Mouse (Mus musculus) ovary, postnatal 10 days (tissue): Measurements from ENCODE around the gene Kif28.
A peak's percentile ranks its signal among the peaks of the same experiment; 100 is the strongest.
"Not testable (repeated sequence)": the region's sequence is repeated elsewhere in the genome, so short reads cannot be mapped to it uniquely, and the experiment has no call there.

Experiments
- DNase-seq: peaks from one replicate; pipeline ENCODE4 v3.0.0; 2022; ENCODE audit warnings: low spot score

Kif28 gene

DNA sequence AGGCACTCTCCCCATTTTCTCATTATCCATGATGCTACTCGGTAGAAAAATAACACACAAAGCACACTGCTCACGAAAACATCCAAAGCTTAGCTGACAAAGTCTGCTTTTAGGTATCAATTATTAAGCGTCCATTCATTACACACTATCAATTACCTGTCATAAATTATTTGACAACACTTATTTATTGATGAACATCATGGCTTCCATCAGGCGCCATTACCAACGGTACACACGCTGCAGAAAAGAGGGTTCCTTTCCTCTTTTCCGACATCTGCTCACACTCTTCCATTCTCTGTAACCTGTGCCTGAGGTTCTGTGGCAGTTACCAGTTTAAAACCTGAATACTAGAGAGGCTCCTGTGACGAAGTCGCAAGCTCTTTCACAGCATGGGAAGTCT is at the start of gene Kif28:
Gene Kif28, minus strand, starts transcription at position 101 of the 400 bp plus-strand sequence.
- no peak for DNase-seq

DNA sequence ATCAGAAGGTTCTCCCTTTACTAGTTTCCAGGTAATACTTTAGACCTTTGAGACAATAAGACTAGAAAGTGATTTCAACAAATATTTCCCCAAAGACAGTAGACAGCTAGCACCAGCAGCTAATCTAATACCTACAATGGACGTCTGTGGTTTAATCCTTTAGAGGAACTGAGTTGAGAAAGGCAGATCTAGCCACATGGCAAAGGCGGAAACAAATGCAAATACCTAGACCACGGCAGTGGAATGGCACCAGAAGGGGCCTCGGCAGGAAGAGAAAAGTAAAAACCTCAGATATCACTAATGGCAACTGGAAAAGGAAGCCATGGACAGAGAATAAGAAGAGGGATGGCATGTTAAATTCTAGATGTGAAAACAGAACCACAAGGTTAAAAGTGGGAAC is 42.2 kb upstream of the Kif28 start:
- DNase-seq = no peak

DNA sequence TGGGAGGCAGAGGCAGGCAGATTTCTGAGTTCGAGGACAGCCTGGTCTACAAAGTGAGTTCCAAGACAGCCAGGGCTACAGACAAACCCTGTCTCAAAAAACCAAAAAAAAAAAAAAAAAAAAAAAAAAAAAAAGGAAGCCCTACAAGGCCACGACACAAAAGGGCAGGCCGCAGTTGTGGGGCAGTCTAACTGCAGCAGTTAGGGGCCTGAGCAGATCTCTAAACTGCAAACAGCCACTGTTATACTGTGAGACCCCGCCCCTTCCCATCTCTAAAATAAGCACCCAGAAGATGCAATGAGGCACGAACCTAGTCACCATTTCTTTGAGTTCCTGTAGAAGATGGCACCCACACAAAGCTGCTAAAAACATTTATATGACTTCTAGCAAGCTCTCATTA is 40.4 kb upstream of the Kif28 start:
- DNase-seq = no peak

DNA sequence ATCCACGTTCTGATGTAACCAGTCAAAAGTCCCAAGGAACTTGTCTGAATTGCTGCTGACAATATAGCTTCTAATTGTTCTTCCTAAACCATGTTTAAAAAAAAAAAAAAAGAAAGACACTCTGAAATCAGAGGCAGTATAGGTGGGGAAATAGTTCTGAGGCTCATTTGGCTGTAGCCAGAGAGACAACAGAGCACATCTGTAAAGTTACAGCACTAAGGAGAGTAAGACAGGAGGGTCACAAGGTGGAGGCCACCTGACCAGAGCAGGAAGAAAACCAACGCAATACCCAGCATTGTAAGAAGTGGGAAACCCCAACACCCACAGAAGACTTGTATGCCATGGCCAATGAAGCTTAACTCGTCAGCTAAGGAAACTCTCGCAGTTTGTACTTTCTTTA is 39.0 kb upstream of the Kif28 start:
- DNase-seq = no peak

DNA sequence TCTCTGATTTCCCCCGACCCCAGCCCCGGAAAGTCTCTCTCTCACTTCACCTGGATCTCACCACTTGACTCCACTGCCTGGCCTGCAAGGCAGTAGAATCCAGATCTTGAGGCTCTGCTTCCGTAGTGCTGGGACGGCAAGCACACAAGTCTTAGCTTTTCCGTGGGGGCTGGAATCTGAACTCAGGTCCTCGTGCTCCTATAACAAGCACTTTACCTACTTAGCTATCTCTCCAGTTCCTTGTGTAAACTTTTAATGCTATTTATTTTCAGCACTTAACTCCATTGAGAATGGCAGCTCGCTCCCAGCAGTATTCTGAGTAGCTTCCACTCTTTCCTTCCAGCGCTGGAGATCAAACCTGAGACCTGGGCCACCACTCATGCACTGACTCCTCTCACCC is 31.8 kb upstream of the Kif28 start:
- DNase-seq = no peak

DNA sequence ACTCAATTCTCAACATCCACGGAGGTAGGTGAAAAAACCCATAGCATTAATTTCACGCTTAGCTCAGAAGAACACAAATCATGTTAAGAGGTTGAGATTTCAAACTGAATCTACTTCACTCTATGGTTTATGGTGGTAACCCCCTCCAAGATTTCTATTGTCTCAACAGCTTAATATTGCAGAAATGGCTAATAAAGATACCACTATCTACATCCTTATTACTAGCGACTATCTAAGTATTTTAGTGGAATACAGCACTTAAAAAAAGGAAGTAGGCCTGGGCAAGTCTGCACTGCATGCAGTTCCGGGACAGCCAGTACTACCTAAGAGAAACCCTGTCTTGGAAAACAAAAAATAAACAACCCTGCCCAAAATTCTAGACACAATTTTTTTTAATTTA is 15.5 kb upstream of the Kif28 start:
- no peak for DNase-seq

DNA sequence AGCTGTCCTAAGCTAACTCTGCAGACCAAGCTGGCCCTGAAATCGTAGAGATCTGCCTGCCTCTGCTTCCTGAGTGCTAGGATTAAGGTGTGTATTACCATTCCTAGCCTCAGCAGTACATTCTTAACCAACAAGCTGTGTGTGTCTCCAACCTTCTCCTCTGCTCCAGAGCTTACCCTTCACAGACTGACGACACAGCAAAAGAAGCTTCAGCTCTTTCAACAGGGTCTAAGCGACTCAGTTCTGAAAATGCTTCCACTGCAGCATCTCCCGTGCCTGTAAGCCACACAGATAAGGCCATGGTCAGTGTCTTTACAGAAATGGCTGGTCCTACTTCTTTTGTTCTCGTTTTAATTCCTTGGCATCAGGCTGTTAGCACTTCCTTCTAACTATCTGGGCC is 15.0 kb upstream of the Kif28 start:
- DNase-seq = no peak

DNA sequence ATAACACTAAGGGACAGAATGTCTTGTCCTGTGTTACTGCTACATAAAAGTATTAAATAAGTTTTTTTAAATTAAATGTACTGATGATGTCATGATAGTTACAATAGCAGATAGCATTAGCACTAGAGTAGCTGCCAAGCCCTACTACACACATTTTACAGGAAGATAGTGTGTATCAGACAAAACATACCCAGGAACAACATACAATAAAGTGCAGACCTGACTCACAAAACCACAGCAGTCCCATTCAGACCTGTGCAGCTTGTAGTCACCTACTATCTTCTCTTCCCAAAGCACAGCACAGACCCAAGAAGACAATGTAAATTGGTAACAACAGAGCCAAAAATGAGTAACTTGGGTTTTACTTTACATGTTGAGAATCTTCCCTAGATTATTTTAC is 11.4 kb upstream of the Kif28 start:
- no peak for DNase-seq

DNA sequence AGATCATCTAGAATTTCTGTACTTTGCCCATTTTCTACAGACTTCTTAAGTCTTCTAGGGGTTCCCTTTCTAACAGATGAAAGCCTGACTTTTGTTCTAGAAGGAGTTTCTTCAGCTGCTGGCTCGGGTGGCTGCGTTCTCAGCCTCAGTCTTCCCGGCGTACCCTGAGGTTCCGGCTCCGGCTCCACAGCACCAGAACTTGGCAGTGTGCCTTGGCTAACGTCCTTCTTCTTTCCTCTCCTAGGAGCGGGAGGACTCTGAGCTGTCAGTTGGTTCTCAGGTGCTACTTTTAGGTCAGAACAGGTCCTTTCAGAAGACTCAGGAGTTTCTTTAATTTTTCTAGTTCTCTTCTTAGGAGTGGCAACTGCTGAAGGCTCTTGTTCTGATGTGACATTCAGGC is 7.9 kb upstream of the Kif28 start:
- no peak for DNase-seq

DNA sequence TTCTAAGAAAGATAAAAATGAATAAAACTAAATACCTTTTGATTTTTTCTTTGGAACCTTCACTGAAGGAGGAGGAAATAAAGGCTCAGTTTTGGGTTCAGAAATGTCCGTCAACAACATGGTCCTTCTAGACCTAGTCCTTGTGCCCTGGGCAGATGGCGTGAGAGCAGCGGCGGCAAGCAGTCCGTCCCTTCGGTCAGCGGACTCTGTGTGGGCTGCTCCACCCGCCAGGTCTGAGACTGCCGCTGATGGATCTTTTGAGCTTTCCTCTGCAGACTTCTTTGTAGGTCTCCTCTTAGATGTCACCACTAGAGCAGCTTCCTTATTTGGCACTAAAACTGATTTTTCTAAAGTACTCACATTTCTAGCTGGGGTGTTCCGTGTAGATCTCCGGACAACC is 7.2 kb upstream of the Kif28 start:
- DNase-seq = no peak

DNA sequence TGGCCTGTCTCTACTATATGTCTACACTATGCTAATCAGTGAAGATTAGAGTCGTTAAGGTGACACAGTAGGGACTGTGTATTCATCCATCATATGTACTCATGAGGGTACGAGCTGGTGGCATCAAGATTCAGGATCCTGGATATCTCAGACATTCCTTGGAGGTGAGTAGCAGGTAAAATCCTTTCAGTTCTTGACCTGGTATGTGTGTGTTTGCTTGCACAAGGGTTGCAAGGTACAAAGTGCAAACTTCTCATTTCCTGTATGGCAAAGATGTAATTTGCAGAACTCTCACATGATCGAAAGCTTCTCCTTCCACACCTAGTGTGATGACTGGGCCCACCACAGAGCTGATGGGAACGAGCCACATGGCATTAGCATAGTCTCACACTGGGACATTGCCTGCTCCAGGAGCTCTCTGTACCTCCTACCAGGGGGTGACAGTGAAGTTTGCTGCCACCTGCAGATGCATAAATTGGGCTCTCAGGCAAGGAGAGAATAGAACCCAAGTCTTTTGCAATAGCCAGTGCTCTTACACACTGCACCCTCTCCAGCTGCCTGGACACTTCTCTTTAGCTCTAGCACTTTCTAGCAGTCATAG is 1.4 kb downstream of the Kif28 start:
- no peak for DNase-seq

DNA sequence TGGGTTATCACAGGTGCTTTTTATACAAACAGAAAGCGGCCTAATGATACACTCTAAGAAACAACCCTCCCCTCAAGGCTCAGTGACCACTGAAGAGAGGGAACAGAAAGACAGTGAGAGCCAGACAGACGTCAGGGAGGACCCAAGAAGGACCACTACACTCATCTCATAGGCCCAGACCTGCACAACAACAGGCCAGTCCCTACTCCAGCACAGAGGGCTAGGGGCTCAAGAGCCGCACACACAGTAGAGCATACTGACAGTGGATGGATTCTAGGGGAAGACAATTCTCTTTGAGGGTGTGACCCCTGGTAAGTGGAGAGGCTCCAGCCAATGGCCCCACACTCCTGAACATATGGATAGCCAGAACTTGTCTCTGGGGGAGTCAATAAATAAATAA is 8.6 kb downstream of the Kif28 start:
- no peak for DNase-seq

DNA sequence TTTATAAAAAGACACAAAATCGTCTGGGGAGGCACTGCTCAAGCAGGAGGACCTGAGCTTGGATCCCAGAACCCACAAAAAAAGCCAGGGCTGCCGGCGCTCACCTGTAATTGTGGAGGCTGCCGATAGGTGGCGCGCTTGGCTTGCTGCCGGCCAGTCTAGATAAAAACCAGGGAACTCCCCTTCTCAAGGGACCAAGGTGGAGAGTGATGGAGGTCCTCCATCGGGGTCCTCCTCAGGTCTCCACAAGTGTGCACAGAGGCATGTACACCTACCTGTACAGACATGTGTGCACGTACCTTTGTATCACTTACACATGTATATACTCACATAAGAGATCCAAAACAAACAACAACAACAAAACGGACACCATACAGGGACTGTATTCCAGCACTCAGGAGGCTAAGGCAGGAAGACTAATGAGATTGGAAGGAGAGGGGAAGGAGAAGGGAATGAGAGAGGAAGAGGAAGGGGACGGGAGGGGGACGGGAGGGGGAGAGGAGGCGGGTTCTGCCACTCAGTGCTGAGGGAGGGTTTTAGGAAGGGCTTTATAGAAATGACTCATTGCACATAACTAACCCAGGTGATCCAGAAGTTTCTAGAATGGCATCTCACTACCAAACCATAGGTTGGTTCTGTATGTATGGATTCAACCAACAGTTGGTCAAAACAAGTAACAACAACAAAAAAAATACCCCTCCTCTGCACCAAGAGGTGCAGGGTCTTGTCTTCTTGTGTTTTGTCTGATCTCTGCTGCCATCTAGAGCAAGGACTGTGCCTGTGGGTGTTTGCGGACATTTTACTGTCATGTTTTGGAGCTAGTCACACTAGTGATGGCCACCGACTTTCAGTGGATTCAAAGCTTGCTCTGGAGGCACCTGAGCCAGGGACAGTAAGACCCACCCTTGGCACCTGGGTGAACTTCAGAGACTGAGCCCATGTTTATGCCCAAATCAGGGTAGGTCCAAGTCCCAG is 10.3 kb downstream of the Kif28 start:
- DNase-seq = peak; percentile 56

DNA sequence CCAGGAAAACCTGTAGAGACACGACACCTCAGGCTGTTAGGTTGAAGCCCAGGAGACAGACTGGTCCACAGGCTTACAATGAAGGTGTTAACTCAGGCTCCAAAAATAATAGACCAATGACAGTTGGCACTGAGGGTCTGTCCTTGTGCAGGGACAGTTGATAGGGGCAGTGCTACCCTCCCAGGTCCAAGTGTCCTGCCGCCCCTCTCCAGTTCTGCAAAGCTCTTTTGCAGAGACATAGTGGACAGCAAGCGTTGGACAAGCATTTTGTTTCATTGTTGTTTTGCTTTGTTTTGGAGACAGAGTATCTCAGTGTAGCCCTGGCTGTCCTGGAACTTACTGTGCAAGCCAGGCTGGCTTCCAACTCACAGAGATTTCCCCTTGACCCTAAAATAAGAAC is 13.7 kb downstream of the Kif28 start:
- no peak for DNase-seq

DNA sequence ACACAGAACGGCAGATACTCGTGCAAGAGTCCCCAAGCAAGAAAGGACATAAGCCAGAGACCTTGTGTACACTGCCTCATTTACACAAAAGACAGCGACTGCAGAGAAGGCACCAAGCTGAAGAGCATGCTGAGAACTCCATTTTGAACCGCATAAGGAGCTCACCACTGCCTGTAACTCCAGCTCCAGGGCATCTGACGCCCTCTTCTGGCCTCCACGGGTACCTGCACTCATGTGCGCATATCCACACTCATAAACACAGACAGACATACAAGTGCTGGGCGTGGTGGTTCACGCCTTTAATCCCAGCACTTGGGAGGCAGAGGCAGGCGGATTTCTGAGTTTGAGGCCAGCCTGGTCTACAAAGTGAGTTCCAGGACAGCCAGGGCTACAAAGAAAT is 16.4 kb downstream of the Kif28 start:
- DNase-seq = no peak

DNA sequence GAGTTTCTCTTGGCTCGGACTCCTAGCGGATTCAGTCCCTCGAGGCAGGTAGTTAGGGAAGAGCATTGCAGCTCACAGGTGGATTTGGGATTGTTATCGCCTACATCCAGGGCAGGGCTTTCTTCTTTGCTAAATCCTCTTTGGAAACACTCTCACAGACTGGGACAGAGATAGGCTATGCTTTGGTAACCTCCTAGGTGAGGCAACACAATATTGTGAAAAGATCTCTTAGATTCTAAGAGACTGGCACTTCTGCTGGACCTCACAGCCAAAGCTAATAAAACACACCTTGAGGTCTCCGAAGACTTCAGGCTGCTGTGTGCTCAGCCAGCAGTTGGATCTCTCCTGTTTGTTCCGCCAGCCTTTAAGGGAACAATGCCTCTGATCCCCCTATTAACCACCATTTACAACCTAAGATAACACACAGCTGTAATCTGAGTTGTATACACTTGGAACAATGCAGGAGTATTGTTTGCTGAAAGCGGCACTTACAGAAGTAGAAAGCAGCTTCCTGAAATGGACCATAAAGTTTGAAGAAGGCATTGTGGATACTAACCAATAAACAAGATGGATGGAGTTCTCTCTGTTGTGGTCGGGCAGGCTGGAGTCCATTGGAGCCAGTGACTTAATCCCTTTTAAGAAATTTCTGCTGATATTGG is 22.1 kb downstream of the Kif28 start:
- no peak for DNase-seq

DNA sequence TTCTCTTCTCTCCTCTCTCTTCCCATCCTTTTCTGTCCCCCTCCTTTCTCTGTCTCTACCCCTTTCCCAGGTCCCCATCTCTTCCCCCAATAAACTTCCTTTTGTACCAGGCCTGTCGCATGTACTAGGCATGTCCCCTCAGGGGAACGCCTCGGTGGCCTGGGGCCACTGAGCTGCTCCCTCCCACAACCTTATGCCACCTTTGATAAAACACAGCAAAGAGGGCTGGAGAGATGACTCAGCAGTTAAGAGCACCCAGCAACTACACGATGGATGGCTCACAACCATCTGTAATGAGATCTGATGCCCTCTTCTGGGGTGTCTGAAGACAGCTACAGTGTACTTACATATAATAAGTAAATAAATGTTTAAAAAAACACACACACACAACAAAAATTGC is 29.3 kb downstream of the Kif28 start:
- DNase-seq = no peak

DNA sequence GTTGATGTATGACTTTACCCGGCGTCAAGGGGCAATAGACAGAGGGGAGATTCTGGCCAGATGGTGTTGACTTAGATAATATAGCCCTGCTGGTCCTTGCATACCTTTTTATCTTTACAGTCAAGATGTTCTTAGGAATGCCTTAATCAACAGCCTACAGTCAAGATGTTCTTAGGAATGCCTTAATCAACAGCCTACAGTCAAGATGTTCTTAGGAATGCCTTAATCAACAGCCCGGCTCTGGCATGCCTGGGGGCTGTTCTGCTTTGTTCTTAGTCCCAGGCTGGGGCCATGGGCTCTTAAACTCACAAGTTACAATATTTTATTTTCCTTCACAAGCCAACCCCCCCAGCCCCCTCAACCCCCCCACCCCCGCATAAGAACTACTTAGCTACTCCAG is 29.8 kb downstream of the Kif28 start:
- not testable (repeated sequence) for DNase-seq

DNA sequence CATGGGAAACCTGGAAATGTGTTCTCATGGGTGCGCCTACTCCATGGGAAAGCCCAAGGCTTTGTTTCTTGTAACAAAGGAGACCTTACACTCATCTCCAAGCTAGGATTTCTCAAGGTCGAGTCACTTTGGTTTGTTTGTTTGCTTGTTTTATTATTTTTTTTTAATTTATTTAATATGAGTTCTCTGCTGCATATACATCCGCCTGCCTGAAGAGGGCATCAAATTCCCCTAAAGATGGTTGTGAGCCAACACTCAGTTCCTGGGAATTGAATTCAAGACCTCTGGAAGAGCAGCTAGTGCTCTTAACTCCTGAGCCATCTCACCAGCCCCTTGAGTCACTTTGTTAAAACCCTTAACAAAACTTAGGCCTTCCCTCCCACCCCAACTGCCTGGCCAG is 31.7 kb downstream of the Kif28 start:
- no peak for DNase-seq

DNA sequence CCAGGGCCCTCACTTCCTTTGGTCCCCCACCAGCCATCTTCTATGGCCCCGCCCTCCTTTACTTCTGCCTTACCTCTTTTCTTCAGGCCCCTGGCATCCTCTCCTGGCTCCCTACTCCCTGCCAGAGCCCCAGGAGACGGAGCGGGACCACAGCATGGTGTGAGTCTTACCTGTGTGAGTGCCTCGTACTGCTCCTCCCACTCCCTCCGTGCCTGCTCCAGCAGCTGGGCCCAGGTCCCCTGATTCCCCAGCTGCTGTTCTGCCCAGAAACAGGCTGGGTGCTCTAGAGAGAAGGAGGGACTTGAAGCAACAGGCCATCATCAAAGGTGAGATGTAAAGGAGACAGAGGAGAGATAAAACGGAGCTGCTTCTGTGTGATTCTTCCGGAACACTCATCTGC is 32.4 kb downstream of the Kif28 start:
- DNase-seq = no peak

DNA sequence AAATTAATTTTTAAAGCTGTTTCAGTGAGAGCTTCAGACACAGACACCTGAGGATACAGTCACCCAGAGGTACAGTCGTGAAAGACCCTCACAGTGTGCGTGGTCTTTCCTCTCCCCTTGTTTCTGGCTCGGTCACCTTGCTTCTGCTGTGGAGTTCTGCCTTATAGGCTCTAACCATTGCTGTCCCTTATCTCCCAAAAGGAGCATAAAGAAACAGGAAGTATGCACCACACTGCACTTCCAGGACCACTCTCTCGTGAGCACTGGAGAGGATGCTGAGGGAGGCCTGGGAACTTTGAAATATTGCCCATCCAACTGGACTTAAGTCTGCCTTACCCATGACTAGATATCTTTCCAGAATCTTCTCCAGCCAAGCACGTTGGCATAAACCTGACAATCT is 34.3 kb downstream of the Kif28 start:
- DNase-seq = no peak

DNA sequence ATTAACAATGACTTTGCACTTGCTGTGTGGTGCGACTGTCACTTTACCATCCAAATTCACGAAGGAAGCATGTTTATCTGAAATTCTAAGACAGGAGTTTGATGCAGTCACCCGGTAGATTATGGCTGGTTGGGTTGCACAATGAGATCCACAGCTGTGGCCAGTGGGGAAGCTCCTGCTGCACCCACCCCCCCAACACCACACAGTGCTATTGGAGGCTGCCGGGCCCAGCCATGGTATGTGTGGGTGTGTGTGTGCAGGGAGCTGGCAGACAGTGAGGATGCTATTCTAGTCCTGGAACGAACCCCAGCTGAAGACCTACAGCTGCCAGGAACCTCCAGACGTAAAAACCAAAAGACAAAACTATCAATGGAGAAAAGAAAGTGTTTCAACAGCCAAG is 35.7 kb downstream of the Kif28 start:
- no peak for DNase-seq

DNA sequence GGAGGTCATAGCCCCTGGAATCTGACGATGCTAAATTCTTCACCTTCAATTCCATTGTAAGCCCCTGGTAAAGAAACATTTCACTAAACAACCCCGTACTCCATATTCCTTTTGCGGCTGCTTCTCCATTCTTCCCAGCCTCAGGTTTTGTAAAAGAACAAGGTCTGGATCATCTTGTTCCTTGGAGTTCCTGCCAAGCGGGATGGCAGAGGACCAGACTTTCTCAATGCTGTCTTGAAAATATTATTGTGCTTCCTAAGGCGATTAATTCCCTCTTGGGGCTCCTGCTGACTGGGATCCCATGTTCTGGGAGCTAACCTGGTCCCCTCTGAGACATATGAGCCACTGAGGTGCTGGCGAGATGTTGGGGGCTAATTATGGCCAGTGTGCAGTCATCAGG is 39.9 kb downstream of the Kif28 start:
- DNase-seq = no peak
